Mouse (Mus musculus) heart, embryonic 14.5 days (tissue): ENCODE measurements around the gene Cdk5r1. TPM values are rescaled to one million over a fixed set of nuclear protein-coding genes. Genes with fewer than 3 reads are reported as not detected.

ENCODE experiments used
- ATAC-seq: fragments of 200-750 bp; cut with Nextera tagmentation; 2 replicates; pipeline ENCODE4 v1.8.0; 2017; ENCODE audit warnings: low read depth, moderate TSS enrichment; ENCODE audit not compliant: insufficient number of reproducible peaks, insufficient read depth, low FRiP score
- H3K27ac ChIP-seq, 2 experiments: fragments of 200-500 bp in 1 of 2; fragments of 300-500 bp in 1 of 2; sonication (generic) in 1 of 2; replicated peaks in 1 of 2; 2 replicates each; pipeline ENCODE4 v1.5.1; 2012 to 2014; ENCODE audit warnings: low read depth in 2 of 2, low read length in 2 of 2, control low read depth in 1 of 2, mild to moderate bottlenecking in 1 of 2, mixed read lengths in 1 of 2; ENCODE audit not compliant: control insufficient read depth in 1 of 2, insufficient read depth in 1 of 2
- H3K27me3 ChIP-seq: fragments of 300-500 bp; sonication (generic); 2 replicates; pipeline ENCODE4 v1.6.1; 2014; ENCODE audit warnings: mild to moderate bottlenecking, low read length, control low read depth; ENCODE audit not compliant: control insufficient read depth, insufficient read depth
- H3K36me3 ChIP-seq: fragments of 300-500 bp; sonication (generic); 2 replicates; pipeline ENCODE4 v1.6.1; 2014; ENCODE audit warnings: mild to moderate bottlenecking, control low read depth, low read length, mixed read lengths; ENCODE audit not compliant: control insufficient read depth, insufficient read depth
- H3K4me1 ChIP-seq, 2 experiments: fragments of 200-500 bp in 1 of 2; fragments of 300-500 bp in 1 of 2; sonication (generic) in 1 of 2; 2 replicates each; pipeline ENCODE4 v1.6.1; 2012 to 2014; ENCODE audit warnings: low read length in 2 of 2, control low read depth in 1 of 2, mixed read lengths in 1 of 2; ENCODE audit not compliant: control insufficient read depth in 2 of 2, insufficient read depth in 2 of 2
- H3K4me2 ChIP-seq: fragments of 300-500 bp; sonication (generic); 2 replicates; pipeline ENCODE4 v1.6.1; 2014; ENCODE audit warnings: mild to moderate bottlenecking, low read length
- H3K4me3 ChIP-seq, 2 experiments: fragments of 200-500 bp in 1 of 2; fragments of 300-500 bp in 1 of 2; sonication (generic) in 1 of 2; 2 replicates each; pipeline ENCODE4 v1.5.1; 2012 to 2014; ENCODE audit warnings: low read length in 2 of 2, mild to moderate bottlenecking in 2 of 2, control low read depth in 1 of 2, low read depth in 1 of 2, moderate library complexity in 1 of 2; ENCODE audit not compliant: control insufficient read depth in 1 of 2, insufficient read depth in 1 of 2
- H3K9ac ChIP-seq: fragments of 300-500 bp; sonication (generic); 2 replicates; pipeline ENCODE4 v1.6.1; 2014; ENCODE audit warnings: mild to moderate bottlenecking, low read length
- H3K9me3 ChIP-seq: fragments of 300-500 bp; sonication (generic); 2 replicates; pipeline ENCODE4 v1.6.1; 2016; ENCODE audit warnings: low read length, control low read depth; ENCODE audit not compliant: control insufficient read depth
- WGBS: fragments of 180-500 bp; shearing (Covaris S2); extraction: QIAGEN DNeasy Blood & Tissue Kit; methylation state at CpG from one replicate; pipeline ENCODE4 v1.1.7; 2014; 5-methylcytosine and 5-hydroxymethylcytosine counted together
- polyA plus RNA-seq: library from polyadenylated mRNA; unstranded; fragments of >200 nt; fragmentation: Nextera tagmentation; extraction: Ambion mirVana; gene quantifications from 2 replicates; pipeline ENCODE4 v1.2.1, GENCODE M21; 2014

The Cdk5r1 gene
- polyA plus RNA-seq, 1 experiment from 2014 or later, result 0.36 TPM

DNA sequence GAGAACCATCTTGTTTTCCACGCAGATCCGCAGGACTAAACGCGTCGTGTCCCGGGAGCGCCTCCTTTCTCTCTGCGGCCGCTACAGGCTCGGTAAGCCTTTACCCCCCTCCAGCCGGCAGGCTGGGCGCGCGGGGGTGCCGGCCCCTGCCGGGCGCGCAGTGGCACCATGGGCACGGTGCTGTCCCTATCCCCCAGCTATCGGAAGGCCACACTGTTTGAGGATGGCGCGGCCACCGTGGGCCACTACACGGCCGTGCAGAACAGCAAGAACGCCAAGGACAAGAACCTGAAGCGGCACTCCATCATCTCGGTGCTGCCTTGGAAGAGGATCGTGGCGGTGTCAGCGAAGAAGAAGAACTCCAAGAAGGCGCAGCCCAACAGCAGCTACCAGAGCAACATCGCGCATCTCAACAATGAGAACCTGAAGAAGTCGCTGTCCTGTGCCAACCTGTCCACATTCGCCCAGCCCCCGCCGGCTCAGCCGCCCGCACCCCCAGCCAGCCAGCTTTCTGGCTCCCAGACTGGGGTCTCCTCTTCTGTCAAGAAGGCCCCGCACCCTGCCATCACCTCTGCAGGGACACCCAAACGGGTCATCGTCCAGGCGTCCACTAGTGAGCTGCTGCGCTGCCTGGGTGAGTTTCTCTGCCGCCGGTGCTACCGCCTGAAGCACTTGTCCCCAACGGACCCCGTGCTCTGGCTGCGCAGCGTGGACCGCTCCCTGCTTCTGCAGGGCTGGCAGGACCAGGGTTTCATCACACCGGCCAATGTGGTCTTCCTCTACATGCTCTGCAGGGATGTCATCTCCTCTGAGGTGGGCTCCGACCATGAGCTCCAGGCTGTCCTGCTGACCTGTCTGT lies 747 bp downstream of the Cdk5r1 start:
- H3K9ac ChIP-seq, result peak overlapping the region; percentile 80
- H3K27me3 ChIP-seq, result peaks cover 7% of the 10 kb centered on the region
- H3K4me3 ChIP-seq, result peak overlapping the region; percentile 60 to 76
- peaks cover 5 to 8% of the 10 kb centered on the region in 2 experiments; a peak in 3 of 4 replicates for H3K4me1 ChIP-seq
- 18% methylated on average over 53 of the region's 55 CpGs for WGBS
- peaks cover 19% of the 10 kb centered on the region for H3K36me3 ChIP-seq
- H3K27ac ChIP-seq, result no peak overlapping the region; a peak in 1 of 4 replicates
- 0 out of 2 replicates have a peak, but pooled peaks have one; percentile 0 for ATAC-seq
- H3K9me3 ChIP-seq, result no peaks in the 10 kb centered on the region
- peak overlapping the region; percentile 100 for H3K4me2 ChIP-seq

DNA sequence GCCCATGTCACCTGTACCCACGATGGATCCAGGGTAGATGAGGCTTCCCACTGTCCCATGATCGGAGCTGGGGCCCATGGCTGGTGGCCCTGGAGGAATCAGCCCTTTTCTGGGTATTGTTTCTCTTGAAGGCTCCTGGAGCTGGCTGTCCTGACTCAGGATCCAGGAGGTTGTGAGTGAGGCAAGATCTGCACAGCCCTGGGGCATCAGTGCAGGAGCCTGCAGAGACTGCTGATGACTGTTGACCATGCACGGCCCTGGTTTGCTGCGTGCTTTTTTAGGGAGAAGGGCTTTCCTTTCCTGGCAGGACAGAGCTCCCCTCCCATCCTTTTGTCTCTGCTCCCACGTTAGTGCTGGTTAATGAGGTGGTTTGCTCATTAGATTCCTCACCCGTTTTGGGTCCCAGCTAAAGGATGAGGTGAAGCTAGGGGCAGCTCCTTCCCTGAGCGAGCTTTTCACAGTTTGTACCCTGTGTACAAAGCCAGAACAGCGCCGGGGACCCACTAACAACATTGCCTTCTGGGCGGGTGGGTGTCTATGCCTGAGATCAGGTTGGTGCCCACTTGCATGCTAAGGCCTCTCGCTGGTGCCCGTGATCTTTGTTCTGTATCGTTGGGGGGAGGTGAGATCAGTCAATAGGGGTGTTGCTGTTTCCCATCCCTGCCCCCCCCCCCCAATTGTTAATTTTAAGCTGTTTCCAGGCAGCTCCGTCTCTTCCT lies 2.0 kb downstream of the Cdk5r1 start:
- ATAC-seq, result no peak
- Histone ChIP-seq H3K4me2 (no peak overlapping the region), H3K4me1 (peaks cover 5 to 8% of the 10 kb centered on the region in 2 experiments; a peak in 3 of 4 replicates), H3K27ac (no peak overlapping the region), H3K4me3 (no peak overlapping the region), H3K9me3 (no peaks in the 10 kb centered on the region), H3K27me3 (peaks cover 7% of the 10 kb centered on the region), H3K36me3 (peaks cover 8% of the 10 kb centered on the region), H3K9ac (no peak overlapping the region)
- 80% methylated on average over 14 of the region's 14 CpGs for WGBS

DNA sequence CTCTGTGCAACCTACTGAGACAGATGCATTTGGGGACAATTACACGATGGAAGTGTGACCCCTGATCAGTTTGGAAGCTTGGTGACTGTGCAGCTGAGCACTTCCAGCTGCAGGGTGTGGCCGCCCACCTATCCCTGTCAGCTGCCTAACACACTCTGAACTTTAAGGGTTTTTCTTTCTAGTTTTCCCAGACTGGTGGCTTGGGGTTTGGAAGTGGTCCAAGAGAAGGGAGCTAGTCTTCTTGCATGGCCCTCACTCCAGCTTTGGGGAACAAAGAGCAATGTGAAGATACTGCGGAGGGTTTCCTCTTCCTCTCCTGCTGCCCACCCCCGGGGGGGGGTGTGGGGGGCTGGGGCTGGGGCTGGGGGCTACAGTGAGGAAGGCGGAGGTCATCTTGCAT lies 2.6 kb downstream of the Cdk5r1 start:
- ATAC-seq, result no peak

DNA sequence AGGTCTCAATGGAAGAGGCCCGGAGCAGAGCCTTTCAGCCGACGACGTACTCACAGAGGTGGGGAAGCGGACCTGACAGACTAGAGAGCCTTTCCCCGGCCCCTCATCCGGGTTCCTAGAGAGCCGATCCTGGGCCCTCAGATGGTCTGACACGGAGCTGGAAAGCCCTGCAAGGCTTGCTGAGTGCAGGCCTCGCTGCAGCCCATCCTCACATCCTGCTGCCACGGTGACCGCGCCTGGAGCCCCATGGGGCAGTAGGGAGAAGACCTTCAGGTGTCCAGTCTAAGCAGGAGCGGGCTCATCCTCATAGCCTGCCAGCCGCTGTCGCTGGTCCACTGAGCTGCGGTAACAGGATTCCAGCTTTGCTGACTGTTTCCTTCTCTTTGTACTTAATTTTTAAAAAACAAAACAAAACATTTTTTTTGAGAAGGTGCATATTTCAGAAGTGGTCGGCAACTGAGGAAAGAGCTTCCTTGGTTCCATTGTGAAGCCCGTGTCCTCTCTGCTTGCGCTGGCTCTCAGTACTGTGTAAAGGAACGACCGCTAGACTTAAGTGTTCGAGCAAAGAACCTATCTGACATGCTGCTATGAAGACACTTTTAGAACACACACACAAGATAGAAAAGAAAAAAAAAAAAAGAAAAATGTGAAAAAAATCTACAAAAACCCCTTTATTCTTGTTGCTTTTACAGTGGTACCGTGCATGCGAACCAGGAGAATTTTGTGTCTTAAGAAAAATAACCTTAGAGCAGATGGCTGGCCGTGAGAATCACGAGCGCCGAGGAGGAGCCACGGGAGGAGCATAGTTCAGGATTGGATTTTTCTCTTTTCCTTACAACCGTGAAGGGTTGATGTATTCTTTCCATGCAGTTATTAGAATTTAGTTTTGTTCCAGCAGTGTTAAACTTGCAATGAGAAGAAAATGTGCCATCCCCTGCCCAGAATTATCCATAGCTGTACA lies 3.4 kb downstream of the Cdk5r1 start:
- Histone ChIP-seq H3K4me1 (peaks cover 5 to 8% of the 10 kb centered on the region in 2 experiments; a peak in 3 of 4 replicates), H3K27me3 (peaks cover 7% of the 10 kb centered on the region), H3K4me2 (no peak overlapping the region), H3K4me3 (no peak overlapping the region), H3K36me3 (0 out of 2 replicates have a peak, but pooled peaks cover 3% of the 10 kb centered on the region), H3K27ac (no peak overlapping the region), H3K9ac (no peak overlapping the region), H3K9me3 (no peaks in the 10 kb centered on the region)
- 83% methylated on average over 31 of the region's 31 CpGs for WGBS
- ATAC-seq, result no peak

More for the DNA sequence above, 2.6 kb downstream of the Cdk5r1 start:
- Histone ChIP-seq H3K27me3 (peaks cover 7% of the 10 kb centered on the region), H3K36me3 (peaks cover 4% of the 10 kb centered on the region; the same call in 1 of the 2 replicates), H3K9me3 (no peaks in the 10 kb centered on the region), H3K27ac (no peak overlapping the region), H3K4me1 (peaks cover 5 to 8% of the 10 kb centered on the region in 2 experiments; a peak in 3 of 4 replicates), H3K4me2 (no peak overlapping the region), H3K4me3 (no peak overlapping the region), H3K9ac (no peak overlapping the region)
- WGBS, result 69% methylated on average over 5 of the region's 5 CpGs

DNA sequence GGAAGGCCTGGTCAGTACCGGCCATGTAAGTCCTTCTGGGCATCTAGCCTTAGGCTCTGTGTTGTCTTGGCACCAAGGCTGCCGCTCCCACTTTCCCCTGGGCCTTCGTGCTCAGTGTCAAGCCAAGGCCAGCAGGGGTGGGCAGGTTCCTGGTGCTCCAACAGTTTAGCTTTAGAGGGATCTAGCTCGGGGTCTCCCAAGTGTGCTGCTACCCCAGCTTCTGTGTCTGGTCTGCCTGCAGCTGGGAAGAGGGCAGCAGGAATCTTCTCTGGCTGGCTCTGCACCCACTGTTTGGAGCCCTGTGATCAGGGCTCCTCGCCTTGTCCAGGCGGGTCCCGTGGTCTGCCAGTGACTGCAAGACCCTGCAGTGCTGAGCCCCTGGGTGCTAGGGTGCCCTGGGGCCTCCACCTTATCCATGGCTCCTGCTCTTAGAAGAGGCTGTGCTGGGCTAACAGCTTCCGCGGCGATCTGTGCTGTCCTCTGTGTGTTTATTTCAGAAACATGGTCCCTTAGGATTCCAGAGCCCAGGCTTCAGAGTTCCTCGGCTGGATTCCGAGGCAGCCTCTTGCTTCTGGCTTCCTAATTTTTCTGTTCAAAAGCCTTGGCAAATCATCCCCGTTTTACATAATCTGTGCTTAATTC lies 4.7 kb downstream of the Cdk5r1 start:
- Histone ChIP-seq H3K4me1 (peaks cover 16 to 18% of the 10 kb centered on the region in 2 experiments), H3K27ac (no peak overlapping the region), H3K4me3 (no peak overlapping the region), H3K27me3 (peaks cover 7% of the 10 kb centered on the region), H3K4me2 (no peak overlapping the region), H3K9me3 (no peaks in the 10 kb centered on the region), H3K9ac (no peak overlapping the region), H3K36me3 (0 out of 2 replicates have a peak, but pooled peaks cover 3% of the 10 kb centered on the region)
- WGBS, result 83% methylated on average over 13 of the region's 13 CpGs
- ATAC-seq, result no peak

DNA sequence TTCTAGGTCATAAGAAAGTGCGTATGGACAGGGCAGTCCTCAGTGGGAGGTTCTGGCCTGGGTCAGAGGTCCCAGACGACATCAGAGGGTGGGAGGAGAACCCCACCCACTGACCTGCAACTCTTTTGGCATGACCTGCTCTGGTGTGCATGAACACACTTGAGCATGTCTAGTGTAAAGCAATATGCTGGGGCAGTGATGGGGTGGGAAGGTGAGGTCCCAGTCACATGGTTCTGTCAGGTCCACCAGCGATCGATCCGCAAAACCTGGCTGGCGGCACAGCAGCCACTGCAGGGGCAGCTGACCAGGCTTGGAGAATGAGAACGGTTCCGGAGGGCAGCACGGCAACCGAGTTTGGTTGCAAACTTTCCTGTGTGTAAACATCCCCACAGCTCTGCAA lies 5.5 kb downstream of the Cdk5r1 start:
- H3K4me3 ChIP-seq, result no peak overlapping the region
- no peak overlapping the region for H3K4me2 ChIP-seq
- 0 out of 2 replicates have a peak, but pooled peaks cover 3% of the 10 kb centered on the region for H3K36me3 ChIP-seq
- peaks cover 18% of the 10 kb centered on the region in 2 experiments for H3K4me1 ChIP-seq
- H3K9ac ChIP-seq, result no peak overlapping the region
- peaks cover 7% of the 10 kb centered on the region for H3K27me3 ChIP-seq
- no peak for ATAC-seq
- H3K27ac ChIP-seq, result no peak overlapping the region
- WGBS, result 87% methylated on average over 10 of the region's 10 CpGs
- no peaks in the 10 kb centered on the region for H3K9me3 ChIP-seq
